Mouse (Mus musculus): ENCODE results near the gene Ndufaf2.

DNA sequence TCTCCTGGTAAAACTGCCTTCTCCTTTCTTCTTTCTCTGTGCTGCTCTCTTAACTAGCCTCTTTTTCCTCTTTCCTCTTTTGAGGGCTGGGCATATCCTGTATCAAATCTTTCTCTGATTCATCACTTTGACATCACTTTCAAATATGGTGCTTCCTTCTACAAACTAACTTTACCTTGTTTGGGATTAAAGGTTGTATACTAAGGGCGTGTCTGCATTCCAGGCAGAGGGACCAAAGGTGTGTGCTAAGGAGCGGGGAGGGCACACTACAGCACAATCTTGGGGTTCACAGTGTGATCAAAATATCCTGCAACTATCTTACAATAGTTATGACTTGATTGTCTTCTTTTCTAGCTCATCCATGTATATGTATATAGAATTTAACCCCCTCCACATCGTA lies 112.4 kb downstream of the Ndufaf2 start:
- TF ChIP-seq CTCF (IDR thresholded peaks at IDR 0.05; ENCODE audit: control insufficient read depth, insufficient read depth, insufficient replicate concordance, low read depth, low read length) (no peak), POLR2A (IDR thresholded peaks at IDR 0.05; ENCODE audit: control insufficient read depth, low read depth, low read length) (no peak)

Data from testis, adult 2 months (tissue).